Mouse (Mus musculus) intestine, embryonic 15.5 days (tissue): ENCODE results near the gene Setd5. TPM values are rescaled to one million over a fixed set of nuclear protein-coding genes. Genes with fewer than 3 reads are reported as not detected.
A peak's percentile ranks its signal among the peaks of the same experiment; 100 is the strongest.

Experiments
- ATAC-seq: fragments of 200-750 bp; cut with Nextera tagmentation; 2 replicates; pipeline ENCODE4 v1.8.0; 2017; ENCODE audit warnings: moderate TSS enrichment, moderate library complexity
- H3K27ac ChIP-seq: fragments of 300-500 bp; sonication (generic); 2 replicates; pipeline ENCODE4 v1.5.1; 2015; ENCODE audit warnings: mild to moderate bottlenecking, inconsistent platforms
- H3K27me3 ChIP-seq: fragments of 300-500 bp; sonication (generic); replicated peaks from 2 replicates; pipeline ENCODE4 v1.6.1; 2015; ENCODE audit warnings: inconsistent platforms
- H3K36me3 ChIP-seq: fragments of 300-500 bp; sonication (generic); 2 replicates; pipeline ENCODE4 v1.6.1; 2015; ENCODE audit warnings: inconsistent platforms
- H3K4me1 ChIP-seq: fragments of 300-500 bp; sonication (generic); replicated peaks from 2 replicates; pipeline ENCODE4 v1.6.1; 2015; ENCODE audit warnings: inconsistent platforms
- H3K4me2 ChIP-seq: fragments of 300-500 bp; sonication (generic); replicated peaks from 2 replicates; pipeline ENCODE4 v1.6.1; 2015; ENCODE audit warnings: mild to moderate bottlenecking, inconsistent platforms
- H3K4me3 ChIP-seq: fragments of 300-500 bp; sonication (generic); replicated peaks from 2 replicates; pipeline ENCODE4 v1.5.1; 2015; ENCODE audit warnings: inconsistent platforms
- H3K9ac ChIP-seq: fragments of 300-500 bp; sonication (generic); 2 replicates; pipeline ENCODE4 v1.6.1; 2015; ENCODE audit warnings: inconsistent platforms
- H3K9me3 ChIP-seq: fragments of 300-500 bp; sonication (generic); 2 replicates; pipeline ENCODE4 v1.6.1; 2016; ENCODE audit warnings: inconsistent platforms
- WGBS: fragments of 180-500 bp; shearing (Covaris S2); methylation state at CpG from one replicate; pipeline ENCODE4 v1.1.7; 2015; 5-methylcytosine and 5-hydroxymethylcytosine counted together
- polyA plus RNA-seq: library from polyadenylated mRNA; unstranded; fragments of >200 nt; fragmentation: Nextera tagmentation; extraction: Ambion mirVana; gene quantifications from 2 replicates; pipeline ENCODE4 v1.2.1, GENCODE M21; 2015

Gene Setd5
- polyA plus RNA-seq: 67.2 and 70.0 TPM in 2 replicates

DNA sequence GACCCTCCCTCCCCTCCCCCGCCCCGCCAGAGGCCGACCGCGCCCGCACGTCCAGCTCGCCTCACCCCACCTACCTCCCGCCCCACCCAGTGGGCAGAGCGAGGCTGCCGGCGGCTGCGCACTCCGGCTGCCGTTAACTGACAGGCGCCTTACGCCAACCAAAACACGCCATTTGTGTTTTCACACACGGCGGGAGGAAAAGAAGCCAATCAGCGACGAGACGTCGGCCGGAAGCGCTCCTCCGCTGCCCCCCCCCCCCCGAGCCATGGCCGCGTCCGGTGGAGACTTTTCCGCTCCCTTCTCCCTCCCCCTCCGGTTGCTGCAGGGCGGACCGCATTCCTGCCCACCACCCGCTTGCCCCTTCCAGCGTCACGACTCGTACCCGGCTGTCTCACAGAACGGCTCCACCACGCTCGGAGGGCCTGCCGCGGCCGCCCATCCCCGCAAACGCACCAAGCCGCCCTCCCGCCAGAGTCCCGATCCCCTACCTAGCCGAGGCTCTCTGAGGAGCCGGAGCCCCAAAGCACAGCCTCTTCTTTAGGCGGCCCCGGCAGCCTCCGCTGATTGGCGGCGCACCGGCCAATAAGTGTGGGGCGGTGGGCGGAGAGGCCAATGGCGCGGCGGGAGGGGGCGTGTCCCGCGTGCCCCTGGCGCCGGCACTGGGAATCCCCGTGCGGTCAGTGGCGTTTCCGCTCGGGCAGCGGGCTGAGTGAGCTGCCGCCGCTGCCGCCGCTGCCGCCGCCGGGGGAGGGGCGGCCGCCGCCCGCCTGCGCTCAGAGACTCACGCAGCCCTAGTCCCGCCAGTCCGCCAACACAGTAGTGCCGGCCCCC is at the start of gene Setd5:
Setd5 (plus strand) TSS at position 680 of the 831 bp plus-strand sequence.
- WGBS: under 1% methylated on average over 69 of the region's 91 CpGs
- ATAC-seq: peak; percentile 91

DNA sequence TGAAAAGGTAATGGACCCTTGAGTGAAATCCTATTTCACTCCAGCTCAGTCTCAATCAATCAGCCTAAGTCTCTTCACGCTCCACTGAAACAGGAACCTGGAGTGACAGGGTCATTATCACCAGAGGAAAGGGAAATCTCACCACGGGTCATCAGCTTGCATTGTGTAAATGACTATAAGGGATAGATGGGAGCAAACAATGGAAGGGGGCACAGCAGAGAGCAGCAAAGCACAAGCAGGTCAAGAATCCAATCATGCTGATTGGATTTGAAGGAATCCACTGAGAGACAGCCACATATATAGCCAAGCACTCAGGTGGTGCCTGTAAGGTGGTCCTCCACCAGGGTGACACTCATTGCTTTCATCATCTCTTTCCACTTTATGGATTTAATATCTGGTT is 49.7 kb upstream of the Setd5 start:
- no peak overlapping the region for H3K4me2 ChIP-seq
- H3K36me3 ChIP-seq: no peaks in the 10 kb centered on the region

More for the DNA sequence above, at the start of gene Setd5:
- Histone ChIP-seq H3K4me1 (peaks cover 7% of the 10 kb centered on the region; the same call in 1 of the 2 replicates), H3K9me3 (no peaks in the 10 kb centered on the region), H3K4me2 (peak within 1 kb of the TSS; percentile 68), H3K4me3 (peak within 1 kb of the TSS; percentile 84), H3K27me3 (no peaks in the 10 kb centered on the region), H3K36me3 (no peaks in the 10 kb centered on the region), H3K9ac (peak within 1 kb of the TSS; percentile 96), H3K27ac (peak within 1 kb of the TSS; percentile 100)

DNA sequence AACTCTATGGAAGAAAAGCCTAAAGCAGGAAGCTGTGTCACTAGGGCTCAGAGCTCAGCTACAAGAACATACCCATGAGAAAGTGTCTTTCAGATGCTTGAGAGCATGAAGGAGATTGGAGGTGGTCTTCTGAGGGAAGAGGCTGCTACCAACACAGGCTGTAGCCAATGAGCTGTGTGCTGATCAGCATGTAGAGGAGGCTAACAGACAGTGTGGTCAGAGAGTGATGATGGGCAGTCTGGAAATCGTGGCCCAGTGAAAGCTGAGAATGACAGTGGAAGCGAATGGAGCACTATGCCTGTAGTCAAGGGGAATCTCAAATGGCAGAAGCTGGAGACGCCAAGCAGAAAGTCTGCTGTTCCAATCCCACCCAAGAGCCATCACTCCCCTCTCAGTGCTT is 48.2 kb upstream of the Setd5 start:
- H3K4me3 ChIP-seq: no peak overlapping the region
- no peak for ATAC-seq
- no peaks in the 10 kb centered on the region for H3K9me3 ChIP-seq
- 75% methylated on average over 3 of the region's 3 CpGs for WGBS
- no peak overlapping the region for H3K9ac ChIP-seq
- H3K27ac ChIP-seq: no peak overlapping the region
- no peaks in the 10 kb centered on the region for H3K36me3 ChIP-seq
- H3K27me3 ChIP-seq: no peaks in the 10 kb centered on the region
- H3K4me2 ChIP-seq: no peak overlapping the region
- peaks cover 7% of the 10 kb centered on the region for H3K4me1 ChIP-seq

More for the DNA sequence above, 49.7 kb upstream of the Setd5 start:
- H3K27me3 ChIP-seq: no peaks in the 10 kb centered on the region
- peaks cover 7% of the 10 kb centered on the region for H3K4me1 ChIP-seq
- H3K27ac ChIP-seq: no peak overlapping the region
- WGBS: 52% methylated on average over 2 of the region's 2 CpGs
- H3K4me3 ChIP-seq: no peak overlapping the region
- ATAC-seq: no peak
- no peaks in the 10 kb centered on the region for H3K9me3 ChIP-seq
- H3K9ac ChIP-seq: no peak overlapping the region

DNA sequence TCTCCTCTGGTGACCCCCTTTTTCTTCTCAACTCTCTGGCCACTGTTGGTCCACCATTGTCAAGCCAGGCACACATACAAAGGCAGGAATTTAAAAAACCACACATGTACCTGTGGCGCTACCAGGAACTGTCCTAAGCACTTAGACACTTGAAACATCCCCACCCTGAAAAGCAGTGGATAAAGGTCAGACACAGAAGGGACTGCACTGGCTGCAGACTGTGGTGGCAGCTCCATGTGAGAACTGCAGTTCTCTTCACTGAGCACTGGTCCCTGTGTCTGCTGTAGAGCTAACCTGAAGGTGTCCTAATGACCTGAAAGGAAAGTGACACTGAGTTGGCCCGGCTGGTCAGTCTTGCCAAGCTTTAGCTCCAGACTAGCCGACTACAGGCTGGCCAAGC is 46.6 kb upstream of the Setd5 start:
- ATAC-seq: peak; percentile 66
- Histone ChIP-seq H3K27ac (0 out of 2 replicates have a peak overlapping the region, but pooled peaks have one; percentile 27), H3K4me3 (no peak overlapping the region), H3K36me3 (no peaks in the 10 kb centered on the region), H3K4me1 (peaks cover 7% of the 10 kb centered on the region), H3K4me2 (no peak overlapping the region), H3K27me3 (no peaks in the 10 kb centered on the region), H3K9me3 (no peaks in the 10 kb centered on the region), H3K9ac (no peak overlapping the region)
- 68% methylated on average over 3 of the region's 3 CpGs for WGBS

DNA sequence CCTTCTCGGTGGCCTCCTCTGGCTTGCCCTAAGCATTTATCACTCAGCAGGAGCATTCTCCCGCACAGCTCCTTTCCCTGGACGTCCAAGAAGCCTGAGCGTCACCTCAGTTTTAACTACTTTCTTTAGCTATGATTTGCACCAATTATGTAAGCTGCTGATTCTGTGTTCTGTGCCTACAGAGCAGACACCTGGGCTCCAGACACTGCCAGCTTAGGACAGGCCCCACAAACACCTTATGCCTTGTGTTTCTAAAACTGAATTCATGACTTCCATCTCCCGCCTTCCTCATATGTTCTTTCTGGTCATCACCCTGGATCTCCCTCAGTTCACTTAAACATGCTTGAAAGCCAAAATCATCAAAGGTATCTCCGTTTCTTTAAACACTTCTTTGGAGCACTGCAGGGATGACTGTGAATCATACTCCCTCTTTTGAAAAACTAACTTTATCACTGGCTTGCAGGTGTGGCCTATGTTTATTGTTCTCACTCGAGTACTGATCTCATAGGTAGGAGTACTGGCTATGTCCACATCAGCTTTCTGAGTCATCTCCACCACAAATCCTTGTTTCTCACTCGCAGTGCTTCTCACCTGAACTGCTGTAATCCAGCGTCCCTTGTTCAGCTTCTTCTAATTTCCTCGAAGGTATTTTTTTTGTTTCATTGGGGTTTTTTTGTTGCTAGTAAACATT is 46.0 kb upstream of the Setd5 start:
- no peaks in the 10 kb centered on the region for H3K36me3 ChIP-seq
- no peaks in the 10 kb centered on the region for H3K27me3 ChIP-seq
- H3K4me3 ChIP-seq: no peak overlapping the region
- 0 out of 2 replicates have a peak overlapping the region, but pooled peaks have one; percentile 27 for H3K27ac ChIP-seq
- no peak overlapping the region for H3K4me2 ChIP-seq
- H3K4me1 ChIP-seq: peaks cover 7% of the 10 kb centered on the region
- ATAC-seq: peak; percentile 81
- H3K9ac ChIP-seq: no peak overlapping the region
- no peaks in the 10 kb centered on the region for H3K9me3 ChIP-seq
- WGBS: 62% methylated on average over 10 of the region's 10 CpGs

DNA sequence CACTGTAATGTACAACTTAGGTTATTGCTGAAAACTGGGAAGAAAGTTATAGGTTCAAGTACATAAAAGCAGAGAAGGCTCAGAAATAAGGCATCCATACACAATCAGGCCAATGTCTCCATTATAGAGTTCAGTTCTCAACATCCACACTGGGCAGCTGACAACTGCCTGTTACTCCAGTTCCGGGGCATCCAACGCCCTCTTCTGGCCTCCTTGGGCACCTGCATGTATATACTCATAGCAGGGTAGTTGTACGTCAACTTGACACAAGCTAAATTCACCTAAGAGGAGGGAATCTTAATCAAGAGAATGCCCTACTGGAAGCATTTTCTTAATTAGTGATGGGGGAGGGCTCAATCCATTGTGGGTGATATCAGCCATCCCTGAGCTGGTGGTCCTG is 45.0 kb upstream of the Setd5 start:
- no peaks in the 10 kb centered on the region for H3K9me3 ChIP-seq
- H3K27me3 ChIP-seq: no peaks in the 10 kb centered on the region
- H3K36me3 ChIP-seq: no peaks in the 10 kb centered on the region
- no peak for ATAC-seq
- H3K9ac ChIP-seq: no peak overlapping the region
- H3K4me1 ChIP-seq: peaks cover 7% of the 10 kb centered on the region
- no peak overlapping the region for H3K4me3 ChIP-seq
- H3K27ac ChIP-seq: no peak overlapping the region
- WGBS: 71% methylated on average over 3 of the region's 3 CpGs
- H3K4me2 ChIP-seq: no peak overlapping the region

DNA sequence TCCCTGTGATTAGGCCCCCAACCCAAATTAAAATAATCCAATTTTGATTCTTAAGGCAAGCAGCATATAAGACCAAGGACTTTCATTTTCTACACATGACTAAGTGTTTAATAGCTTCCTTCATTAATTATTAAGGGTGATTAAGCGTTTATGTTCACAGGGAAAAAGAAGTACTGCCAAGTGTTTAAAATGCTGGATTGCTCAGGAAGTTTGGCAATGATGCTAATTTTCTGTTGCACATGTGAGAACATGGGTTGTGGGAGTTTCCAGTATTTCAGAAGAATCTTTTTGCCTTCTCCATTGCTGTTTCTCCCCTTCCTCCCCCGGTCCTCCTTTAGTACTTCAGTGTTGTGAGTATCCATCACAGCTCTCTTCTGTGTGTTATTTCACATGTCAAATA is 44.0 kb upstream of the Setd5 start:
- H3K36me3 ChIP-seq: no peaks in the 10 kb centered on the region
- no peak overlapping the region for H3K9ac ChIP-seq
- no peak overlapping the region for H3K27ac ChIP-seq
- peaks cover 10% of the 10 kb centered on the region for H3K4me1 ChIP-seq
- no peaks in the 10 kb centered on the region for H3K9me3 ChIP-seq
- H3K4me3 ChIP-seq: no peak overlapping the region
- no peak for ATAC-seq
- no peaks in the 10 kb centered on the region for H3K27me3 ChIP-seq
- H3K4me2 ChIP-seq: no peak overlapping the region
- WGBS: 78% methylated on average over 2 of the region's 2 CpGs

DNA sequence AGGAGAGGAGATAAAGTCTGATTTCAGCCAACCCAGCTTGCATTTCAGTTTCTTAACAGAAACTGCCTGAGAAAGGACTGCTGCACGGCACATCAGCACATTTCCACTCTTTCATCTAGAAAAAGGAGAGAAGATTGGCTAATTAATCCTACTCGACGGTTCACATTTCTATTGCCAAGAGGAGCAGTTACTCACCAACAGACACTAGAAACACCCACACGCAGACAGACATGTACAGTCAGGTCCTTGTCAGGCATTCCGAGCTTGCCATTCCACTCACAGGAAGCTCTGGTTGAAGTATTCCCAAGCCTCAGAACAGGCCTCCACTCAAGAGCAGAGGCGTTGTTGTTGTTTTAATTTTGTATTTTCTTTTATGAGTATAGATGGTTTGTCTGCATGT is 42.7 kb upstream of the Setd5 start:
- Histone ChIP-seq H3K27ac (no peak overlapping the region), H3K4me3 (no peak overlapping the region), H3K4me2 (no peak overlapping the region), H3K36me3 (no peaks in the 10 kb centered on the region), H3K9ac (no peak overlapping the region), H3K27me3 (no peaks in the 10 kb centered on the region), H3K4me1 (peaks cover 14% of the 10 kb centered on the region), H3K9me3 (no peaks in the 10 kb centered on the region)
- ATAC-seq: no peak
- WGBS: 72% methylated on average over 6 of the region's 6 CpGs

DNA sequence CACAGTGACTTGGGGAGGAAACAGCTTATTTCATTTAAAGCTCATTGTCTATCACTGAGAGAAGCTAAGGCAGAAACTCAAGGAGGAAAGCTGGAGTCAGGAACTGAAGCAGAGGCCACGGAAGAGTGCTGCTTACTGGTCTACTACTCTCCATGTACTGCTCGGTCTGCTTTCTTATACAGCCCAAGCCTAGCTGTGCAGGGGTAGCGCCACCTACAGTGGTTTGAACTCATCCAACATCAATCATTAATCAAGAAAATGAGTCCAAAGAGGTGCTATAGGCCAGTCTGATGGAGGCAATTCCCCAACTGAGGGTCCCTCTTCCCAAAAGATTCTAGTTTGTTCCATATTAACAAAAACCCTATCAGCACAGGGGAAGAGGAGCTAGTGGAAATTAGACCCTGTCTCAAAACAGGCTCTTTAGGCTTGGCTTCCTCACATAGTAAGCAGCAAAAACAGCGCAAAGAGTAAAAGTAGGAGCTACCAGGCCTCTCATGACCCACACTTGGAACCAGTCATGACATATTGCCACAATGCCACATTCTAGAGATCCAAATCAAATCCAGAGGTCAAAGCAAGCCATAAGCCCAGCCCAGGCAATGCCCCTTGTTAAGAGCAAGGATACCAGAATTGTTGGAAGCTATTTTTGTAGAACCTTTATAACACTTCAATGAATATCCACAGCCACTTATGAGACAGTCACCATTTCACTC is 40.5 kb upstream of the Setd5 start:
- Histone ChIP-seq H3K4me3 (no peak overlapping the region), H3K4me1 (peaks cover 6% of the 10 kb centered on the region; the same call in 1 of the 2 replicates), H3K27ac (no peak overlapping the region), H3K9me3 (no peaks in the 10 kb centered on the region), H3K36me3 (no peaks in the 10 kb centered on the region), H3K27me3 (no peaks in the 10 kb centered on the region), H3K4me2 (no peak overlapping the region), H3K9ac (no peak overlapping the region)
- no peak for ATAC-seq
- 69% methylated on average over 4 of the region's 4 CpGs for WGBS

DNA sequence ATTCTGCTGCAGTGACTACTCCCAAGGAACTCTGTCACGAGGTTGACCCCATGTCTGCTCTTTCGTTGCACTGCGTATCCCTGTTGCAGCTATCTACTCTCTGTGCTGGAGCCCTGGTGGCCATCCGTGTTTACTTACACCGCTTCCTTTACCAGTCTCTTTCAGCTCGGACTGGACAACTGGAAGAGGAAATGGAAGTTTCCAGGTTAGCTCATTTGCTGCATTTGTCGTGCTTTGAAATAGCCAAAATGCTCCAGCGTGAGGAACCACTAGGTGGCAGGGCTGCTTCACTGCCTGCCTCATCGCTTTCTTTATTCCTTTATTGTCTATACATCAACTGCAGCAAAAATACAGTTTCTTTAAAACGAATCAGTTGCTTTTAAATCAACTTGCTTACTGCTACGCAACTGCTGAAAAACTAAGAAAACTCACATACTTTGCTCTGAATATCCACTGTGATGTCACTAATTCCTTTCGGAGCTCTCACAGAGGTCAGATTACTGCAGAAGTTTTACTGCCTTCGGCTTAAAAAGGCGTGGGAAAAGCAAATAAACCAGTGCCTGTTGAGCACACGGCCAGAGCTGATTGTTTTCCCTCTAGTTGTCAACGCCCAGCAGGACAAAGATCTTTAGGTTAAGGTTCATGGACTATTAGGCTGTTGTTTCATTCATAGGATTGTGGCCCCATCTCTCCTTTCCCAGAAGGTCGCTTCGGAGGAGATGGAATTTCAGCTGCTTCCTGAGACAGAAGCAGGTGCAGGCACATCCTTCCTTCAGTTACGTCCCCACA is 39.0 kb upstream of the Setd5 start:
- H3K4me3 ChIP-seq: peak overlapping the region; percentile 18

DNA sequence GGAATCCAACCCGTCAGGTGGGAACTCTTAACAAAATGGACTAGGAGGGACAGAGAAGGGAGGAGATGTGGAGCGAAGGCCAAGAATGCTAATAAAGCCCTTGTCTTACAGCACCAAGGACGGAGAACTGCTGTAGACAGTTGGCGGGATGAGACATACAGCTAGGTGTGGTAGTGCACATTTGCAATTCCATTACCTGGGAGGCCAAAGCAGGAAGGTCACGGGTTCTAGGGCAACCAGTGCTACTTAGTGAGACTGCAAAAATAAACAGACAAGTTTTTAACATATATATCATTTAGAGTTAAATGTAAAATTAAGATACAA is 38.5 kb upstream of the Setd5 start:
- Histone ChIP-seq H3K9ac (no peak overlapping the region), H3K4me2 (peak overlapping the region; percentile 57), H3K4me1 (peaks cover 6% of the 10 kb centered on the region; the same call in 1 of the 2 replicates), H3K4me3 (peak overlapping the region; percentile 18; the same call in 1 of the 2 replicates), H3K27ac (peak overlapping the region; percentile 83), H3K36me3 (no peaks in the 10 kb centered on the region), H3K27me3 (no peaks in the 10 kb centered on the region), H3K9me3 (no peaks in the 10 kb centered on the region)
- peak; percentile 73 for ATAC-seq
- WGBS: 31% methylated on average over 5 of the region's 5 CpGs

More for the DNA sequence above, 39.0 kb upstream of the Setd5 start:
- Histone ChIP-seq H3K4me2 (peak overlapping the region; percentile 57), H3K27ac (peak overlapping the region; percentile 87), H3K27me3 (no peaks in the 10 kb centered on the region), H3K9me3 (no peaks in the 10 kb centered on the region), H3K4me1 (peaks cover 6% of the 10 kb centered on the region; the same call in 1 of the 2 replicates), H3K36me3 (no peaks in the 10 kb centered on the region), H3K9ac (peak overlapping the region; percentile 34)
- peak; percentile 93 for ATAC-seq
- 7% methylated on average over 19 of the region's 19 CpGs for WGBS
